Mouse (Mus musculus) brown adipose tissue, adult 24 weeks (tissue): ENCODE measurements around the gene Myct1. TPM values are rescaled to one million over a fixed set of nuclear protein-coding genes. Genes with fewer than 3 reads are reported as not detected.

Source experiments
- polyA plus RNA-seq: library from polyadenylated mRNA; stranded (reverse); fragments of >200 nt; gene quantifications from 2 replicates; pipeline ENCODE4 v1.2.4, GENCODE M21; 2012; ENCODE audit not compliant: missing spikeins, insufficient read depth, insufficient read length

Myct1 gene
- polyA plus RNA-seq, 1 experiment, result 6.2 TPM

Other genes with a start within 250 kb of the Myct1 start
- gene Syne1, start 42.3 kb upstream of the Myct1 start, polyA plus RNA-seq, result 7.6 and 8.1 TPM in 2 replicates
- not detected in 2 replicates for gene Vip, start 45.4 kb downstream of the Myct1 start, polyA plus RNA-seq
- gene Fbxo5, start 211.8 kb downstream of the Myct1 start, polyA plus RNA-seq, result 0.58 and 0.71 TPM in 2 replicates
- 8.7 and 22.2 TPM in 2 replicates for gene Mtrf1l, start 230.1 kb downstream of the Myct1 start, polyA plus RNA-seq